Mouse (Mus musculus) cerebellum, adult 2 months (tissue): ENCODE measurements at regions not wholly inside any gene's neighbourhood (a gene's known extent, or its start where the extent isn't known, plus 50 kb on each side); places are given as distances from the start of the nearest gene placed in this dataset.

Experiments
- CTCF ChIP-seq: fragments of 200-500 bp; IDR thresholded peaks from 2 replicates; pipeline ENCODE4 v1.5.1; 2011; ENCODE audit warnings: low read depth, mild to moderate bottlenecking, control low read depth, low read length, moderate library complexity, borderline replicate concordance; ENCODE audit not compliant: insufficient read depth
- POLR2A ChIP-seq: fragments of 200-500 bp; IDR thresholded peaks from 2 replicates; pipeline ENCODE4 v1.6.1; 2011; ENCODE audit warnings: low read length, control low read depth, borderline replicate concordance; ENCODE audit not compliant: insufficient read depth

- TF ChIP-seq POLR2A (no peak), CTCF (no peak)
Observed at GRCm38 (mm10) chr7:136402688-136403597, 491.5 kb upstream of the Mgmt start.
